Mouse (Mus musculus): ENCODE measurements around the gene Tff1. TPM values are rescaled to one million over a fixed set of nuclear protein-coding genes. Genes with fewer than 3 reads are reported as not detected.

Tff1 gene
- polyA plus RNA-seq, 1 experiment from 2014 or later = not detected

GRCm38 (mm10) chr17:31152512-31152911 is 12.6 kb downstream of the Tff1 start:
- H3K4me2 ChIP-seq = no peak overlapping the region
- H3K4me1 ChIP-seq = no peaks in the 10 kb centered on the region
- ATAC-seq (ENCODE audit: insufficient number of reproducible peaks, insufficient read depth, low FRiP score, low TSS enrichment, low read depth) = no peak
- no peaks in the 10 kb centered on the region; the same call in 1 of the 2 replicates for H3K9me3 ChIP-seq
- H3K4me3 ChIP-seq = no peak overlapping the region
- WGBS = 46% methylated on average over 5 of the region's 5 CpGs
- H3K36me3 ChIP-seq = no peaks in the 10 kb centered on the region
- H3K27me3 ChIP-seq = no peaks in the 10 kb centered on the region
- H3K27ac ChIP-seq = no peak overlapping the region
- H3K9ac ChIP-seq = no peak overlapping the region

GRCm38 (mm10) chr17:31145998-31146397 is 19.1 kb downstream of the Tff1 start:
- Histone ChIP-seq H3K4me3 (no peak overlapping the region), H3K27ac (no peak overlapping the region), H3K9me3 (no peaks in the 10 kb centered on the region; the same call in 1 of the 2 replicates), H3K4me2 (no peak overlapping the region), H3K36me3 (no peaks in the 10 kb centered on the region), H3K4me1 (0 out of 2 replicates have a peak, but pooled peaks cover 3% of the 10 kb centered on the region), H3K9ac (no peak overlapping the region), H3K27me3 (no peaks in the 10 kb centered on the region)
- 81% methylated on average over 9 of the region's 9 CpGs for WGBS
- no peak for ATAC-seq (ENCODE audit: insufficient number of reproducible peaks, insufficient read depth, low FRiP score, low TSS enrichment, low read depth)

- Histone ChIP-seq H3K9me3 (no peaks in the 10 kb centered on the region; the same call in 1 of the 2 replicates), H3K36me3 (no peaks in the 10 kb centered on the region), H3K27me3 (no peaks in the 10 kb centered on the region), H3K9ac (no peak within 1 kb of the TSS), H3K27ac (no peak within 1 kb of the TSS), H3K4me2 (no peak within 1 kb of the TSS), H3K4me3 (no peak within 1 kb of the TSS), H3K4me1 (0 out of 2 replicates have a peak, but pooled peaks cover 3% of the 10 kb centered on the region)
- ATAC-seq (ENCODE audit: insufficient number of reproducible peaks, insufficient read depth, low FRiP score, low TSS enrichment, low read depth) = no peak
- WGBS = 66% methylated on average over 15 of the region's 15 CpGs
Measured at GRCm38 (mm10) chr17:31144040-31145037, 20.7 kb downstream of the Tff1 start, which contains the start of gene Tff2. TSS of gene Tff2 (minus strand) at chr17:31144282.

- Histone ChIP-seq H3K4me3 (no peak overlapping the region), H3K4me2 (no peak overlapping the region), H3K36me3 (no peaks in the 10 kb centered on the region), H3K27ac (no peak overlapping the region), H3K4me1 (0 out of 2 replicates have a peak, but pooled peaks cover 3% of the 10 kb centered on the region), H3K9ac (no peak overlapping the region), H3K9me3 (no peaks in the 10 kb centered on the region), H3K27me3 (no peaks in the 10 kb centered on the region)
- ATAC-seq (ENCODE audit: insufficient number of reproducible peaks, insufficient read depth, low FRiP score, low TSS enrichment, low read depth) = no peak
- 92% methylated on average over 7 of the region's 7 CpGs for WGBS
Measured at GRCm38 (mm10) chr17:31142116-31142515, 23.0 kb downstream of the Tff1 start.

GRCm38 (mm10) chr17:31138398-31138797 is 26.7 kb downstream of the Tff1 start:
- Histone ChIP-seq H3K9me3 (no peaks in the 10 kb centered on the region), H3K9ac (no peak overlapping the region), H3K4me3 (no peak overlapping the region), H3K36me3 (no peaks in the 10 kb centered on the region), H3K4me2 (no peak overlapping the region), H3K4me1 (no peaks in the 10 kb centered on the region), H3K27me3 (no peaks in the 10 kb centered on the region), H3K27ac (no peak overlapping the region)
- whole genome bisulfite sequencing = 22% methylated on average over 5 of the region's 5 CpGs
- no peak for ATAC-seq (ENCODE audit: insufficient number of reproducible peaks, insufficient read depth, low FRiP score, low TSS enrichment, low read depth)

- H3K4me1 ChIP-seq = no peaks in the 10 kb centered on the region
- no peak overlapping the region for H3K4me3 ChIP-seq
- no peaks in the 10 kb centered on the region for H3K27me3 ChIP-seq
- H3K36me3 ChIP-seq = no peaks in the 10 kb centered on the region
- ATAC-seq (ENCODE audit: insufficient number of reproducible peaks, insufficient read depth, low FRiP score, low TSS enrichment, low read depth) = no peak
- WGBS = 85% methylated on average over 1 of the region's 1 CpGs
- H3K9me3 ChIP-seq = no peaks in the 10 kb centered on the region
- H3K9ac ChIP-seq = no peak overlapping the region
- no peak overlapping the region for H3K4me2 ChIP-seq
- no peak overlapping the region for H3K27ac ChIP-seq
Measured at GRCm38 (mm10) chr17:31136821-31137220, 28.3 kb downstream of the Tff1 start.

- ATAC-seq (ENCODE audit: insufficient number of reproducible peaks, insufficient read depth, low FRiP score, low TSS enrichment, low read depth) = no peak
- Histone ChIP-seq H3K4me2 (no peak overlapping the region), H3K4me3 (no peak overlapping the region), H3K4me1 (no peaks in the 10 kb centered on the region), H3K27me3 (no peaks in the 10 kb centered on the region), H3K9me3 (no peaks in the 10 kb centered on the region), H3K36me3 (no peaks in the 10 kb centered on the region), H3K27ac (no peak overlapping the region), H3K9ac (no peak overlapping the region)
- WGBS = 38% methylated on average over 3 of the region's 3 CpGs
Measured at GRCm38 (mm10) chr17:31136291-31136690, 28.8 kb downstream of the Tff1 start.

GRCm38 (mm10) chr17:31134913-31135312 is 30.2 kb downstream of the Tff1 start:
- Histone ChIP-seq H3K4me3 (no peak overlapping the region), H3K27ac (no peak overlapping the region), H3K9ac (no peak overlapping the region), H3K27me3 (no peaks in the 10 kb centered on the region), H3K4me2 (no peak overlapping the region), H3K36me3 (no peaks in the 10 kb centered on the region), H3K4me1 (no peaks in the 10 kb centered on the region), H3K9me3 (no peaks in the 10 kb centered on the region)
- no peak for ATAC-seq (ENCODE audit: insufficient number of reproducible peaks, insufficient read depth, low FRiP score, low TSS enrichment, low read depth)
- WGBS = 75% methylated on average over 6 of the region's 6 CpGs

GRCm38 (mm10) chr17:31133776-31134175 is 31.3 kb downstream of the Tff1 start:
- H3K27me3 ChIP-seq = no peaks in the 10 kb centered on the region
- WGBS = 75% methylated on average over 15 of the region's 15 CpGs
- no peaks in the 10 kb centered on the region for H3K36me3 ChIP-seq

GRCm38 (mm10) chr17:31131269-31131821 is 33.7 kb downstream of the Tff1 start:
- Histone ChIP-seq H3K4me2 (no peak overlapping the region), H3K4me3 (no peak overlapping the region), H3K9ac (no peak overlapping the region), H3K36me3 (no peaks in the 10 kb centered on the region), H3K27me3 (no peaks in the 10 kb centered on the region), H3K4me1 (no peaks in the 10 kb centered on the region), H3K9me3 (no peaks in the 10 kb centered on the region), H3K27ac (no peak overlapping the region)
- WGBS = 78% methylated on average over 10 of the region's 10 CpGs
- no peak for ATAC-seq (ENCODE audit: insufficient number of reproducible peaks, insufficient read depth, low FRiP score, low TSS enrichment, low read depth)

More at GRCm38 (mm10) chr17:31133776-31134175, 31.3 kb downstream of the Tff1 start:
- no peak overlapping the region for H3K4me3 ChIP-seq
- no peak overlapping the region for H3K27ac ChIP-seq
- no peak overlapping the region for H3K9ac ChIP-seq
- H3K4me1 ChIP-seq = no peaks in the 10 kb centered on the region
- ATAC-seq (ENCODE audit: insufficient number of reproducible peaks, insufficient read depth, low FRiP score, low TSS enrichment, low read depth) = no peak
- no peak overlapping the region for H3K4me2 ChIP-seq
- H3K9me3 ChIP-seq = no peaks in the 10 kb centered on the region

- Histone ChIP-seq H3K4me1 (no peaks in the 10 kb centered on the region), H3K9ac (no peak within 1 kb of the TSS), H3K36me3 (no peaks in the 10 kb centered on the region), H3K4me3 (no peak within 1 kb of the TSS), H3K9me3 (no peaks in the 10 kb centered on the region), H3K27ac (no peak within 1 kb of the TSS), H3K4me2 (no peak within 1 kb of the TSS), H3K27me3 (no peaks in the 10 kb centered on the region)
- 16% methylated on average over 2 of the region's 2 CpGs for WGBS
- ATAC-seq (ENCODE audit: insufficient number of reproducible peaks, insufficient read depth, low FRiP score, low TSS enrichment, low read depth) = no peak
Measured at GRCm38 (mm10) chr17:31129452-31129851, 35.6 kb downstream of the Tff1 start, which contains the start of gene Tff3. TSS of gene Tff3 (minus strand) at chr17:31129646.
